Mouse (Mus musculus) spleen, embryonic (tissue): Measurements from ENCODE around the gene Pank1.

Experiments
- CTCF ChIA-PET: fragments of 350-600 bp; sonication (Branson Sonifier 250); formaldehyde crosslinking; loops from one replicate; lab custom pipeline; 2022; lab: Charles Lee

The Pank1 gene

GRCm38 (mm10) chr19:34827444-34827843, 51.8 kb downstream of the Pank1 start:
- CTCF ChIA-PET: no interaction called here

- CTCF ChIA-PET: no interaction called here
These were observed 53.2 kb downstream of the Pank1 start for GRCm38 (mm10) chr19:34825946-34826655.

- CTCF ChIA-PET: no interaction called here
These were observed 59.6 kb downstream of the Pank1 start for GRCm38 (mm10) chr19:34819577-34820170.

GRCm38 (mm10) chr19:34815371-34815770, 63.9 kb downstream of the Pank1 start:
- CTCF ChIA-PET: no interaction called here

DNA sequence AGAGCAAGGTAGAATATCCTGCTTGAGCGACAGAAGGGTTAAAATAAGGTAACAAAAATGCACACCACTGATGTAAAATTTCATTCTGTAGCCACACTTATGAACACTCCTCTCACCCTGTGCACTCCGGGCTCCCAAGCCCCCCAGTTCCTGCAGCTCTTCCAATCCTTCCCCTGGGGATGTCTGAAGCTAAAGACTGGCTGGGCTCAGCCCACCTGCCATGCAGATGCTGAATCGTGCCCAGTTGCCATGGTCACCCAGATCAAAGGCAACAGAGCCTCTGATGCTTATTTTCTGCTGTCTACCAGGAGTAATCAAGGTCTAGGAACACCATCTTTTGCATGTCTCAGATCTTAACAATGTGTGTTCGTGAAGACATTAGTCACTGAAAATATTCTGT, 64.6 kb downstream of the Pank1 start:
- CTCF ChIA-PET: interaction anchor here (1.2 kb wide), 1 partner anchor 10 kb away, joined by 5 read pairs; no protein-coding TSS in a partner anchor

- CTCF ChIA-PET: interaction anchor here (1.2 kb wide), 1 partner anchor 9 kb away, joined by 5 read pairs; no protein-coding TSS in a partner anchor
These were observed 65.3 kb downstream of the Pank1 start for GRCm38 (mm10) chr19:34813961-34814360.

- CTCF ChIA-PET: no interaction called here
These were observed 65.7 kb downstream of the Pank1 start for GRCm38 (mm10) chr19:34813533-34813932.

DNA sequence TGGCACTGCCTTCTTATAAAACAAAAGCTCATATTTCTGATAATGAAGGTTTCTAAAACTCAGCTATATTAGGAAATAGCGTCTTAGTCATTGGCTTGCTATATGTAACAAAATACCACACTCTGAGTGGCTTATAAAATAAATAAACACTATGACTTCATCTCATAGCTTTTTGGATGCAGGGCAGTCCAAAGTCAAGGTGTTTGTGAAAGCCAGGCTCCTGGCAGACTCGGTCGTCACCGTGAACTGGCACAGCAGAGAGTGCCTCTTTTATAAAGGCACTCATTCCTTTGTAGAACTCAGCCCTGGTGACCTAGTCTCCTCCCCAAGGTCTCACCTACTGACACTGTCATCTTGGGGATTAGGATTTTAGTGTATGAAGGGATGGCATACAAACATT, 66.5 kb downstream of the Pank1 start:
- CTCF ChIA-PET: no interaction called here

- CTCF ChIA-PET: no interaction called here
These were observed 72.1 kb downstream of the Pank1 start for GRCm38 (mm10) chr19:34807173-34807572.

DNA sequence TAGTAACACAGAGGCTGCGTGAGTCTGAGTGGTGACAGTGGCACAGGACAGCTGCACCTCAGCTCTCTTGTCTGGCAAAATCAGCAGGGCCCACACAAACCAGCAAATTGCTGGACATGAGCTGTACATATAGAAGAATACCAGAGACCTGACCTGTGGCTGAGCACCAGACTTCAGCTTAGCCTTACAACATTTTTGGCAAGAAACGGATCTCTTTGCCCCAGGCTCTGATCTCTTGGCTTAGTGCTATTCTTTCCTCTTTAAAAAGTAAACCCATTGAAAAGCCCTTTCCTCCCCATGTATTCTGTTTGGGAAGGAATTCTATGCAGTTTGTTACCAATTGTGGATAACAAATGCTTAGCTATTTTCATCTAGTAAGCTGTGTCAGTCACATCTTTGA, 74.2 kb downstream of the Pank1 start:
- CTCF ChIA-PET: interaction anchor here (1.1 kb wide), 1 partner anchor 9 kb away, joined by 5 read pairs; no protein-coding TSS in a partner anchor

DNA sequence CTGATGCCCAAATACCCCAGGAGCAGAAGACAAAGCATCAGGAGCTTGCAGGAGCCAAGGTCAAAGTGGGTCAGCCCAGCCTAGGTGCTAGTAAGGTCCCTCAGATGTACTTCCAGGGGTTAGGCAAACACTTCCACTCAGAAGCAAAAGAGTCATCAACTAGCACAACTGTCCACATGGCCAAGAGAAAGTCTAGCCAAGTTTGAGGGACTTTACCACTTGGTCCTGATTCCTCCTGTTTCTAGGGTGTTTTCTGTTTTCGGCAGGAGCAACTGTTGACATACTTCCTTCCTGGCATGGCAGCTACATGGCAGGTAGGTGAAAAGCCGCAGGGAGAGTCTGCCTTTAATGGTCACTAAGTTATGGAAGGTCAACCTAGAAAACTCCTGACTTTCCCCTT, 74.7 kb downstream of the Pank1 start:
- CTCF ChIA-PET: interaction anchor here (0.6 to 1.1 kb wide), 2 partner anchors 10 to 491 kb away, joined by 5 to 19 read pairs; no protein-coding TSS in a partner anchor

DNA sequence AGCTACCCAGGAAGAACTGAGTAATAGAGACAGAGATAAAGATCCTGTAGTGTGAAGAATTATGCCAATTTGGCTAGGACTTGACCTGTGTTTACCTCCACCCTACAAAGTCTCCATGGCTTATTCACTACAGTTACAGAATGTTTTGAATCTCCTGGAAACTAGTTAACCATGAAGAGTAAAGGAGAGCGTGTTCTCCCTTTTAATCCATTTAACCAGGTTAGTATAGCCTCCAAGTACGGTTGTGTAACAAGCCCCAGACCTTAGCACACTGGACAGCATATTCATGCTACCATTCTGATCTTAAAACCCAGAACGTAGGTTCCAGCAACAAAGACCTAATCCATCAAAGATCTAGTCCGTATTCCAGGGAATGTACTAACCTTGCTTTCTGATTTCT, 75.9 kb downstream of the Pank1 start:
- CTCF ChIA-PET: no interaction called here

DNA sequence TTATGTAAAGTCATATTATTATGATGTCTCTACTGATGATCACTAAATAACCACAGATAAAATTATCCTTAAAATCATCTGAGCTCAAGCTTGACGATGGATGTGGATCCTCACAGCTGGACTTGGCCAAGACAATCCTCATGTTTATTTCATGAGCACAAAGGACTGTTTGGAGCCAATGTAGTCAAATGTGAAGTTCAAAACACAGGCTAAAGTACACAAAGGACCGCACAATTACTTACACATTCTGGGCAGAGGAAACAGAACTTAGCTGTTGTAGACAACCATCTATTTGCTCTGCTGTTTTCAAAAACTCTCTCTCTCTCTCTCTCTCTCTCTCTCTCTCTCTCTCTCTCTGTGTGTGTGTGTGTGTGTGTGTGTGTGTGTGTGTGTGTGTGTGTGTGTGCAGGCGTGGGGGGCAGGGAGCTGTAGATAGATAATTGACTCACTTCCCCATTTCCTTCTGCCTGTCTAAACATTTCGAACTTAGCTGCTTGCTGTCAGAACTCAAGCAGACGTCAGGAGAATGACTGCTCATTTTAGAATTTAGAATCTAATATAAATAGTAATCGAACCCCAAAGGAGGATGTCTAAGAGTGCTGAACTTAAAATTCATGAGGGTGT, 79.5 kb downstream of the Pank1 start:
- CTCF ChIA-PET: no interaction called here

DNA sequence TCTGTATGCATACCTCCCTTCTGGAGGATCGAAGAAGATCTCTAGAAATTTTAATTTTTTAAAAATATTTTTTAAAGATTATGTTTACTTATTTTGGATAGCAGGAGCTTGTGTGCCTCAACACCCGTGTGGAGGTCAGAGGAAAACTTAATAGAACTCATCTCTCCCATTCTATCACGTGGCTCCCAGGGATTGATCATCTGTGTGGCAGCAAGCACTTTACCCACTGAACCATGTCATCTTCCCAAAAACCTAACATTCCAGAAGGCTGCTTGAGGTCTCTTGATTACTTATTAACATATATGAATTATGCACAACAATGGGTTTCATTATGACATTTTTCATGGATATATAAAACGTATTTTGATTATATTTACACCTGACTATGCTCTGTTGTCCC, 82.9 kb downstream of the Pank1 start:
- CTCF ChIA-PET: interaction anchor here (0.7 kb wide), 1 partner anchor 189 kb away, joined by 5 read pairs; no protein-coding TSS in a partner anchor

GRCm38 (mm10) chr19:34782491-34782890, 96.8 kb downstream of the Pank1 start:
- CTCF ChIA-PET: no interaction called here

GRCm38 (mm10) chr19:34778993-34779392, 100.3 kb downstream of the Pank1 start:
- CTCF ChIA-PET: no interaction called here

DNA sequence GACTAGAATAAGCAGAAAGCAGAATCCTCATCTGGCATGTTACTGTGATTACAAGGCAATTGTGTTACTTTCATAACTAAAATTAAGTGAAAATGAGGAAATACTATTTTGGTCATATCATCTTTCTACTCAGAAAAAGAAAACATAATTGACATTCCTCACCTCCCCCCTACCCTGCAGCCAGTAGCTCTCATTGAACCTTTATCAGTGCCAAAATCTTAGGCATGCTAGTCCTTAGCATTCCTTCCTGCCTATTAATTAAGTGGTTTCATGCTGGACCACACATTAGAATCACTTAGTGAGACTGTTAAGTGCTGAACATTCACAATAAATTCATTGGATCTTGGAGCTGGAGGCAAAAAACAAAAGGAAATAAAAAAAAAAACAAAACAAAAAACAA, 101.2 kb downstream of the Pank1 start:
- CTCF ChIA-PET: no interaction called here

DNA sequence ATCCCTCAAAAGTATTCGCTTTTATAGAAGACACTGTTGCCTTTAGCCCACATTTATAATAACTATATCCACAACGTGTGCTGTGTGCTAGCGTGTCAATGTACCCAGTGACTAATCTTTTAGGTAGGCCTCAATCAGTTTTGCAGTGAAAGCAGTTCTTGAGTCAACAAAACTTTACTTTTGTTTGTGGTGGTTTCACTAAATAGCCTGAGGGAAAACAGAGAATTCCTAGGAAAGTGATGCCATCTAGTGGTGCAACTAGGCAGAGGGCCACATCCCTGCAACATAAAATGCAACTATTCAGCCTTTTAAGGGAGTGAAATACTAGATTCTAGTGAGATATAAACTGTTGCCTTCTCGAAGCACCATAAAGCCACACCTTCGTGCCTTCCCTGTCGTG, 106.5 kb downstream of the Pank1 start:
- CTCF ChIA-PET: no interaction called here

- CTCF ChIA-PET: no interaction called here
These were observed 108.5 kb downstream of the Pank1 start for GRCm38 (mm10) chr19:34770764-34771163.

- CTCF ChIA-PET: no interaction called here
These were observed 120.5 kb downstream of the Pank1 start for GRCm38 (mm10) chr19:34758754-34759153.
